Mouse (Mus musculus) bone marrow macrophage, adult 2 months (primary cell): ENCODE measurements around the gene BC049715. TPM values are rescaled to one million over a fixed set of nuclear protein-coding genes. Genes with fewer than 3 reads are reported as not detected.

Experiments used
- H3K27ac ChIP-seq: 2 replicates; pipeline ENCODE4 v1.5.1; 2012; ENCODE audit warnings: low read depth, low read length; ENCODE audit not compliant: insufficient read depth
- H3K4me1 ChIP-seq: 2 replicates; pipeline ENCODE4 v1.6.1; 2012; ENCODE audit warnings: low read length; ENCODE audit not compliant: control insufficient read depth, insufficient read depth
- H3K4me3 ChIP-seq: 2 replicates; pipeline ENCODE4 v1.5.1; 2012; ENCODE audit warnings: mild to moderate bottlenecking, low read length, moderate library complexity; ENCODE audit not compliant: insufficient read depth
- CTCF ChIP-seq: IDR thresholded peaks from 2 replicates; pipeline ENCODE4 v1.5.1; 2012; ENCODE audit warnings: low read depth, mild to moderate bottlenecking, low read length, moderate library complexity
- POLR2A ChIP-seq: IDR thresholded peaks from 2 replicates; pipeline ENCODE4 v1.6.1; 2012; ENCODE audit warnings: mild to moderate bottlenecking, low read depth, low read length, borderline replicate concordance
- polyA plus RNA-seq: library from polyadenylated mRNA; stranded (reverse); fragments of >200 nt; gene quantifications from 2 replicates; pipeline ENCODE4 v1.2.4, GENCODE M21; 2012; ENCODE audit not compliant: missing spikeins, insufficient read depth, insufficient read length

The BC049715 gene
- polyA plus RNA-seq, 1 experiment, result 5.1 TPM

DNA sequence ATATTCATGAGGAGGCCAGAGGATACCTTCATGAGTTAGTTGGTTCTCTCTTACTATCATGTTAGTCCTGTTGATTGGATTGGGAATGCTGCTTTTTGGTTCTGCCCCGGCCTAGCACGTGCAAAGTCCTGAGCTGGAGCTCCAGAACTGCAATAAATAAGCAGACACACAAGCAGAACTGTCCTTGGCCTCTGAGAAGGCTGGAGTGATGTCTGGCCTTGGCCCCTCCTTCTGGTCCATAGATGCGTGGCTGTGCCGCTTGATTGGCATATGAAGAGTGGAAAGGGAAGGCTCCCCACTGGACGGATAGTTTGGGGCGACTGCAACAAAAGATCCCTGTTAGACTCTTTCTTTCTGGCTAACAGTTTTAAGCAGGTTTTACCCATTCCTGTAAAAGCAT is 61.6 kb downstream of the BC049715 start:
- H3K27ac ChIP-seq, result no peak overlapping the region
- H3K4me3 ChIP-seq, result no peak overlapping the region
- TF ChIP-seq POLR2A (no peak), CTCF (no peak)
- peaks cover 15% of the 10 kb centered on the region for H3K4me1 ChIP-seq

DNA sequence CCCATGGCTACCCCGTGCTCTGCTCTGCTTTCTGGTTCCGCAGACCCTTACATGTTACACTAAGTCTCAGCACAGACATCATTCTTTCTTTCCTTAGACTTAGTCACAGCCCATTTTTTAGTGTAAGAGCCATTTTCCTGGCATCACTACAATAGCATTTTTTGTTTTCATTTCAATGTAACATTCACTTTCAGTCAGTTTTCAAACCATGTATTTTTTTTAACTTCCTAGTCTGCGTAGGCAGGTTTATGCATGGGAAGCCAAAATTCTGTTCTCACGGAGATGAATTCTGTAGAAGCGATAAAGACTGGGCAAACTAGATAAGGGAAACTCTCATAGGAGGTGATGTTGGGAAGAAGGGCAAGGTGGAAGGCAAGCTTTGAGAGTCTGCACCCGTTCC is 62.1 kb downstream of the BC049715 start:
- TF ChIP-seq POLR2A (no peak), CTCF (no peak)
- Histone ChIP-seq H3K4me1 (peaks cover 18% of the 10 kb centered on the region), H3K4me3 (no peak overlapping the region), H3K27ac (no peak overlapping the region)

Other genes starting within 250 kb of the BC049715 start
- gene Plbd1, start 165.7 kb upstream of the BC049715 start, polyA plus RNA-seq, result 28.1 and 31.0 TPM in 2 replicates
- not detected in 2 replicates for gene Gucy2c, start 45.9 kb upstream of the BC049715 start, polyA plus RNA-seq
- gene Hist4h4, start 23.2 kb upstream of the BC049715 start, polyA plus RNA-seq, result 0.51 and 0.56 TPM in 2 replicates
- gene H2afj, start 19.4 kb upstream of the BC049715 start, polyA plus RNA-seq, result 58.1 and 78.1 TPM in 2 replicates
- 69.8 and 76.4 TPM in 2 replicates for gene Wbp11, start 607 bp downstream of the BC049715 start, polyA plus RNA-seq
- 0.57 and 0.74 TPM in 2 replicates for gene Smco3, start 7.8 kb downstream of the BC049715 start, polyA plus RNA-seq
- gene Art4, start 30.1 kb downstream of the BC049715 start, polyA plus RNA-seq, result not detected in 2 replicates
- 2.7 and 4.0 TPM in 2 replicates for gene Mgp, start 48.2 kb downstream of the BC049715 start, polyA plus RNA-seq
- gene Erp27, start 94.6 kb downstream of the BC049715 start, polyA plus RNA-seq, result not detected in 2 replicates
- 1.1 and 2.4 TPM in 2 replicates for gene Pde6h, start 96.2 kb downstream of the BC049715 start, polyA plus RNA-seq
- 1,210 and 1,280 TPM in 2 replicates for gene Arhgdib, start 114.3 kb downstream of the BC049715 start, polyA plus RNA-seq